Mouse (Mus musculus) cortical plate, adult 2 months (tissue): ENCODE measurements around the gene Zfp710.

Experiments used
- CTCF ChIP-seq: fragments of 200-500 bp; IDR thresholded peaks from 2 replicates; pipeline ENCODE4 v1.5.1; 2011; ENCODE audit warnings: mild to moderate bottlenecking, control low read depth, low read length; ENCODE audit not compliant: insufficient read depth; ENCODE audit errors: extremely low read depth
- POLR2A ChIP-seq: fragments of 200-500 bp; IDR thresholded peaks from 2 replicates; pipeline ENCODE4 v1.6.1; 2011; ENCODE audit warnings: mild to moderate bottlenecking, low read length, control low read depth; ENCODE audit not compliant: insufficient read depth; ENCODE audit errors: extremely low read depth

DNA sequence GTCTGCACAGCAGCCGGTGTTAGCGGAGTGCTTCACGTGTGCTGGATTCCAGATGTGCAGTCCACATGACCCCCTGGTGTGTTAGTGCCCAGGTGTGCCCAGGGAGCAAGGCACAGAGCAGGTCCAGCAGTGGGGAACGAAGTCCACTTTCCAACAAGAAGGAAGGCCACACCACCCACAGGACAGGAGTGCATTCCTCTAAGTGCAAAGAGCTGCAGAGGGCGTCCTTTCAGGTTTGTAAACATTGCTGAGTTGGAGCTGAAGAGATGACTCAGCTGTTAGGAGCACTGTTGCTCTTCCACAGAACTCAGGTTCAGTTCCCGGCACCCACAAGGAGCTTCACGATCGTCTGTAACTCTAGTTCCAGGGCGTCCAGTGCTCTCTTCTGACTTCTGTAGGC, 28.5 kb downstream of the Zfp710 start:
- TF ChIP-seq CTCF, result no peak
- no peak for TF ChIP-seq POLR2A
